Mouse (Mus musculus): ENCODE measurements around the gene Sh2b2. TPM values are rescaled to one million over a fixed set of nuclear protein-coding genes. Genes with fewer than 3 reads are reported as not detected.

The Sh2b2 gene
- polyA plus RNA-seq (2015; fragmentation: Nextera tagmentation; extraction: Ambion mirVana) = 7.9 and 8.0 TPM in 2 replicates

DNA sequence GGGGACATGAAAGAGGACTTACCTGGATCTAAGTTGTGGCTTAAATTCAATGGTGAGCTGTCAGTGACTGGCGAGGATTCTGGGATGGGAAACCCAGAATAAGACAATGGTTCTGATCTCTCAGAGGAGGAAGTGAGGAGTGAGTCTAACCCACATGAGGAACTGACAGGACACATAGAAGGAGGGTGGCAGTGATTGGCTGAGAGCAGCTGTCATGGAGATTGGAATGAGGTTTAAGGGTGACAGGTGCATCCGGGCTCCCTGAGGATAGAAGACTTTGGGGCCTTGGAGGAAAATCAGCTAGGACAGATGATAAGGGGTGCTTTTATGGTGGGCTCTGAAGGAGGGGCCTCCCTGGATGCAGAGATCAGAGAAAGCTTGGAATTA, at the start of gene Sh2b2:
Gene Sh2b2, minus strand, starts transcription at position 105 of the 387 bp plus-strand sequence.
- no peak for ATAC-seq (ENCODE audit: insufficient number of reproducible peaks, insufficient read depth, low FRiP score, low TSS enrichment, low read depth)
- Histone ChIP-seq H3K27ac (no peak within 1 kb of the TSS; the same call in 1 of the 2 replicates), H3K4me2 (peak within 1 kb of the TSS; percentile 97), H3K9ac (peak within 1 kb of the TSS; percentile 83; the same call in 1 of the 2 replicates), H3K27me3 (no peaks in the 10 kb centered on the region), H3K36me3 (peaks cover 5% of the 10 kb centered on the region), H3K9me3 (no peaks in the 10 kb centered on the region), H3K4me1 (peaks cover 20% of the 10 kb centered on the region), H3K4me3 (peak within 1 kb of the TSS; percentile 82)
- WGBS = 78% methylated on average over 2 of the region's 2 CpGs

- H3K9ac ChIP-seq = no peak overlapping the region
- H3K9me3 ChIP-seq = no peaks in the 10 kb centered on the region
- 63% methylated on average over 4 of the region's 4 CpGs for WGBS
- no peak overlapping the region for H3K4me2 ChIP-seq
- ATAC-seq (ENCODE audit: insufficient number of reproducible peaks, insufficient read depth, low FRiP score, low TSS enrichment, low read depth) = no peak
- no peak overlapping the region for H3K4me3 ChIP-seq
- H3K4me1 ChIP-seq = no peaks in the 10 kb centered on the region
- peaks cover 21% of the 10 kb centered on the region for H3K36me3 ChIP-seq
- no peaks in the 10 kb centered on the region for H3K27me3 ChIP-seq
- H3K27ac ChIP-seq = no peak overlapping the region
Measured at GRCm38 (mm10) chr5:136292971-136293418, 46.6 kb upstream of the Sh2b2 start.

DNA sequence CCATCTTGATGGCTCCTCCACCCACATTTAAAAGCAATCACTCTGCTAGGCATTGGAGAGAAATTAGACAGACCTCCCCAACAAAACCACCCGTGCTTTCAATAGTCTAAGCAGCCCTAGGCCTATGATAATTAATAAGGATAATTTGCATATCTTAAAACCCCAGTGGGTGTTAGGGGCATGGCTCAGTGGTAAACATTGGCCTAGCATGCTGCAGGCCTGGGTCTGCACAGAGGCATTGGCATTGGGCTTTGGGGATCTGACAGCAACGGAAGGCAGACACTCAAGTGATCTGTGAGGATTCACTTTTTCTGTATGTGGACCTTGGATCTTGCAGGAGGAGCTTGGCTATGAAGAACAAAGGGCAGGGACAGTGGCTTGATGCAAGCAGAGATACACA, 46.0 kb upstream of the Sh2b2 start:
- H3K9ac ChIP-seq = no peak overlapping the region
- no peak overlapping the region for H3K27ac ChIP-seq
- no peak for ATAC-seq (ENCODE audit: insufficient number of reproducible peaks, insufficient read depth, low FRiP score, low TSS enrichment, low read depth)
- no peak overlapping the region for H3K4me3 ChIP-seq
- 82% methylated on average over 2 of the region's 2 CpGs for WGBS
- H3K27me3 ChIP-seq = no peaks in the 10 kb centered on the region
- no peaks in the 10 kb centered on the region for H3K9me3 ChIP-seq
- no peak overlapping the region for H3K4me2 ChIP-seq
- H3K36me3 ChIP-seq = peaks cover 23% of the 10 kb centered on the region
- no peaks in the 10 kb centered on the region for H3K4me1 ChIP-seq

- WGBS = 97% methylated on average over 2 of the region's 2 CpGs
- Histone ChIP-seq H3K9ac (no peak overlapping the region), H3K27me3 (no peaks in the 10 kb centered on the region), H3K4me1 (no peaks in the 10 kb centered on the region), H3K4me2 (no peak overlapping the region), H3K9me3 (no peaks in the 10 kb centered on the region), H3K27ac (no peak overlapping the region), H3K36me3 (peaks cover 22% of the 10 kb centered on the region), H3K4me3 (no peak overlapping the region)
- ATAC-seq (ENCODE audit: insufficient number of reproducible peaks, insufficient read depth, low FRiP score, low TSS enrichment, low read depth) = no peak
Measured at GRCm38 (mm10) chr5:136291562-136291961, 45.2 kb upstream of the Sh2b2 start.

DNA sequence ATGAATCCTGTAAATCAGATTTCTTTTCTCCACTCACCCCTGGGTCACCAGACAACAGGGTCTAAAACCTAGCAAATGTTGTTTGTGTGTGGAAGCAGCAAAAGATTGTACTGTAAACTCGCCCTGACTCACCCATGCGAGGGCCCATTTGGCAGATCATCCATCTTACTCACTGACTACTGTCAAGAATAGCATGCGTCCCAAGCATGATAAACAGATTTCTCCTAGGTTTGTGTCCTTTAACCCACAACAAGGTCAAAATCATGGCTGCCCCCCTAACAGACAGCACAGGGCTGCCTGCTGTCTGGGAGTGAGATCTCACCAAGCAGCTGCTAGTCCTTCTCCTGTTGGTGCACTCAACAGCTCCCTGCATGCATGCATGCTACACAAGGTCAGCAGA, 43.4 kb upstream of the Sh2b2 start:
- Histone ChIP-seq H3K4me2 (no peak overlapping the region), H3K27ac (no peak overlapping the region), H3K9me3 (no peaks in the 10 kb centered on the region), H3K9ac (no peak overlapping the region), H3K36me3 (peaks cover 29% of the 10 kb centered on the region), H3K27me3 (no peaks in the 10 kb centered on the region), H3K4me3 (no peak overlapping the region), H3K4me1 (no peaks in the 10 kb centered on the region)
- no peak for ATAC-seq (ENCODE audit: insufficient number of reproducible peaks, insufficient read depth, low FRiP score, low TSS enrichment, low read depth)
- WGBS = 96% methylated on average over 3 of the region's 3 CpGs

DNA sequence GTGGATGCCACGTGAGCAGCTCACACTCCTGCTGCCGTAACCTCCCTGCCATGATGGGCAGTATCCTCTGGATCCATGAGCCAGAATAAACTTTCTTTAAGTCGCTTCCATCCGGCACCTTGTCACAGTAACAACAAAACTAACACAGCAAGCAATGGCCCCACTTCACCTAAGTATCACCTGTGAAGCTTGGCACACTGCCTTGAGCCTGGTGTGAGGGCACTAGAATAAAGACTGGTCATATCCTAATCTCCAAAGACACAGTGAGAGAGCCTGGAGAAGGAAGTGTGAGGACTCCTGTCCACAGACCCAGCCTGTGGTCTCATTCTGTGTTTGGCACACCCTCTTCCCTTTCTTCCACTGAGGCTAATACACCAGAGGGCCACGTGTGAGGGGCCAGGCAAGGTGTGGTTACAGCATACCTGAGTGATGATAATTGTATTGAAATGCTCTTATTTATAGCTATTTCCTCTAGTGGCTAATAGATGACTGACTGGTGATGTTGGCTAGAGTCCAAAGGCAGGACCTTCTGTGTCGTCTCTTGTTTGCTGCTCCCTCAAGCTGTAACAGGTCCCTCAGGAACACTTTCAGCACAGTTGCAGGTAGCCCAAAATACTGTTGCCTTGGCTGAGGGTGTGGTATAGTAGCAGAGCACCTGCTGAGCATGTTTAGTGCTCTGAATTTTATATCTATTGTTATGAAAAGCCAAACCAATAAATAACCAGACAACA, 42.2 kb upstream of the Sh2b2 start:
- ATAC-seq (ENCODE audit: insufficient number of reproducible peaks, insufficient read depth, low FRiP score, low TSS enrichment, low read depth) = no peak
- 85% methylated on average over 6 of the region's 6 CpGs for WGBS
- Histone ChIP-seq H3K9me3 (no peaks in the 10 kb centered on the region), H3K4me2 (no peak overlapping the region), H3K9ac (no peak overlapping the region), H3K4me1 (no peaks in the 10 kb centered on the region), H3K36me3 (peaks cover 41% of the 10 kb centered on the region), H3K27me3 (no peaks in the 10 kb centered on the region), H3K27ac (no peak overlapping the region), H3K4me3 (no peak overlapping the region)

- H3K27me3 ChIP-seq = no peaks in the 10 kb centered on the region
- peaks cover 50% of the 10 kb centered on the region for H3K36me3 ChIP-seq
- H3K4me1 ChIP-seq = no peaks in the 10 kb centered on the region
- no peak overlapping the region for H3K4me2 ChIP-seq
- no peak overlapping the region for H3K9ac ChIP-seq
- H3K4me3 ChIP-seq = no peak overlapping the region
- no peak overlapping the region for H3K27ac ChIP-seq
- 85% methylated on average over 6 of the region's 6 CpGs for whole genome bisulfite sequencing
- no peak for ATAC-seq (ENCODE audit: insufficient number of reproducible peaks, insufficient read depth, low FRiP score, low TSS enrichment, low read depth)
- no peaks in the 10 kb centered on the region for H3K9me3 ChIP-seq
Measured at GRCm38 (mm10) chr5:136286566-136286965, 40.2 kb upstream of the Sh2b2 start.

DNA sequence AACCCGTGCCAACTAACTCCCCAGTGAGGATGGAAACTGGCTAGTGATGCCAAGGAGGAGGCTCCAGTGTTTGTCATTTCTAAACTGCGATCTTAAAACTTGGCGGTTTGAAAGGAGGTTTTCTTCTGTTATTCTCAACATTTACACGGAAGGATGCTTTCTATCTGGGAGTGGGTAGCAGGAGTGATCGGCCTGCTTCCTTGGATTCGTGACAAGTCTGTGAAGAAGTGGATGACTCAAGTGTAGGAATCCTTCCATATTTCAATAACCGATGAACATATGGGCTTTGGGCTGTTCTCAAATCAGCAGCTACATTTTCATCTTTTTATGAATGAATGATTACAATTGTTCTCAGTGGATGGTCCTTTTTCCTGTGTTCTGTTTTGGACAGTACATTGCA, 38.8 kb upstream of the Sh2b2 start:
- no peak overlapping the region for H3K9ac ChIP-seq
- no peaks in the 10 kb centered on the region for H3K9me3 ChIP-seq
- H3K36me3 ChIP-seq = peaks cover 58% of the 10 kb centered on the region
- no peak for ATAC-seq (ENCODE audit: insufficient number of reproducible peaks, insufficient read depth, low FRiP score, low TSS enrichment, low read depth)
- H3K27me3 ChIP-seq = no peaks in the 10 kb centered on the region
- H3K4me2 ChIP-seq = no peak overlapping the region
- no peak overlapping the region for H3K4me3 ChIP-seq
- WGBS = 90% methylated on average over 7 of the region's 7 CpGs
- no peaks in the 10 kb centered on the region for H3K4me1 ChIP-seq
- no peak overlapping the region for H3K27ac ChIP-seq

GRCm38 (mm10) chr5:136281351-136281750, 35.0 kb upstream of the Sh2b2 start:
- Histone ChIP-seq H3K4me3 (no peak overlapping the region), H3K4me1 (no peaks in the 10 kb centered on the region), H3K9ac (no peak overlapping the region), H3K9me3 (no peaks in the 10 kb centered on the region), H3K4me2 (no peak overlapping the region), H3K27me3 (no peaks in the 10 kb centered on the region), H3K27ac (no peak overlapping the region), H3K36me3 (peaks cover 77% of the 10 kb centered on the region)
- no peak for ATAC-seq (ENCODE audit: insufficient number of reproducible peaks, insufficient read depth, low FRiP score, low TSS enrichment, low read depth)
- WGBS = 51% methylated on average over 6 of the region's 6 CpGs

DNA sequence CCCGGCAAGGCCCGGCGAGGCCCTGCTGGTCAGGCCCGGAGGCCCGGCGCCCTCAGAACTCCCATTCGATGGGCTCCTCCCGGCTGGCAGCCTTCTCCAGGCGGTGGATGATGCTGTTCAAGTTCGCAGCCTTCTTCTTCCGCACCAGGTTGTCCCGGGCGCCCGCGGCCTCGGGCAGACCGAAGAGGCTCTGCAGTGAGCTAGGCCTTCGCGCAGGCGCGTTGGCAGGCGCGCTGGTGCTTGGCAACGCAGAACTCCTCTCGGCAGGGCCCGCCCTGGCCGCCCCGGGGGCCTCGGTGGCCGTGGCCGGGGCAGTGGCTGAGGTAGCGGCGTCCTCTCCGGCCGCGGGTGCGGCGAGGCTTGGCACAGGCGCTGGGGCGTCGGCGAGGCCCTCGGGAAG, 28.4 kb upstream of the Sh2b2 start:
- Histone ChIP-seq H3K9ac (no peak overlapping the region), H3K4me3 (no peak overlapping the region), H3K27ac (no peak overlapping the region), H3K4me2 (no peak overlapping the region), H3K9me3 (no peaks in the 10 kb centered on the region), H3K27me3 (no peaks in the 10 kb centered on the region), H3K36me3 (peaks cover 71% of the 10 kb centered on the region), H3K4me1 (peaks cover 10% of the 10 kb centered on the region)
- no peak for ATAC-seq (ENCODE audit: insufficient number of reproducible peaks, insufficient read depth, low FRiP score, low TSS enrichment, low read depth)
- 92% methylated on average over 41 of the region's 43 CpGs for WGBS

DNA sequence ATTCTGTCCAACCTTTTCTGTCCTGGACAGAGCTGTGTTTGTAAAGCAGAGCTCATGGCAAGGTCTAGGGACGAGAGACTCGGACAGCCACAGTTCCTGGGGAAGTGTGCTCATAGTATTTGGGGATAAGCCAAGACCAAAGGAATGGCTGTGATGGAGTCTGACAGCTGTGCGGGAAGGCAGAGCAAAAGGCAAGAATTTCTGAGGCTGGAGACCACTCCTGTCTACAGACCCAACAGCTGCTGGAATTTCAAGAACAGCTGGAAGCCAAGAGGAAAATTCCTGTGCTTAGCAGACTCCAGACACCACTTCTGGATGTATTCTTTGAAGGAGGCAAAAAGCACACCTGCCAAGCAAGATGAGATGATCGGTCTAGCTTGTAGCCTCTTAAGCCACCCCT, 23.6 kb upstream of the Sh2b2 start:
- Histone ChIP-seq H3K9ac (no peak overlapping the region), H3K36me3 (peaks cover 24% of the 10 kb centered on the region), H3K4me3 (no peak overlapping the region), H3K4me1 (peaks cover 20% of the 10 kb centered on the region), H3K4me2 (no peak overlapping the region), H3K9me3 (no peaks in the 10 kb centered on the region), H3K27me3 (no peaks in the 10 kb centered on the region), H3K27ac (no peak overlapping the region)
- ATAC-seq (ENCODE audit: insufficient number of reproducible peaks, insufficient read depth, low FRiP score, low TSS enrichment, low read depth) = no peak
- 65% methylated on average over 4 of the region's 4 CpGs for WGBS

GRCm38 (mm10) chr5:136266077-136266476, 19.7 kb upstream of the Sh2b2 start:
- H3K9ac ChIP-seq = no peak overlapping the region
- no peaks in the 10 kb centered on the region for H3K27me3 ChIP-seq
- WGBS = 82% methylated on average over 7 of the region's 7 CpGs
- H3K27ac ChIP-seq = no peak overlapping the region
- ATAC-seq (ENCODE audit: insufficient number of reproducible peaks, insufficient read depth, low FRiP score, low TSS enrichment, low read depth) = no peak
- no peaks in the 10 kb centered on the region for H3K9me3 ChIP-seq
- H3K4me3 ChIP-seq = no peak overlapping the region
- H3K4me2 ChIP-seq = no peak overlapping the region
- H3K36me3 ChIP-seq = no peaks in the 10 kb centered on the region
- H3K4me1 ChIP-seq = peaks cover 20% of the 10 kb centered on the region

Data from embryonic facial prominence, embryonic 13.5 days (tissue).